Mouse (Mus musculus) cerebellum, postnatal 14 days (tissue): ENCODE measurements around the gene Kdelr1.
"Not testable (repeated sequence)": the region's sequence is repeated elsewhere in the genome, so short reads cannot be mapped to it uniquely, and the experiment has no call there.

Experiments
- DNase-seq, 2 experiments: peaks; one replicate each; pipeline ENCODE4 v3.0.0; 2021; ENCODE audit warnings: mixed read lengths in 2 of 2

The Kdelr1 gene

DNA sequence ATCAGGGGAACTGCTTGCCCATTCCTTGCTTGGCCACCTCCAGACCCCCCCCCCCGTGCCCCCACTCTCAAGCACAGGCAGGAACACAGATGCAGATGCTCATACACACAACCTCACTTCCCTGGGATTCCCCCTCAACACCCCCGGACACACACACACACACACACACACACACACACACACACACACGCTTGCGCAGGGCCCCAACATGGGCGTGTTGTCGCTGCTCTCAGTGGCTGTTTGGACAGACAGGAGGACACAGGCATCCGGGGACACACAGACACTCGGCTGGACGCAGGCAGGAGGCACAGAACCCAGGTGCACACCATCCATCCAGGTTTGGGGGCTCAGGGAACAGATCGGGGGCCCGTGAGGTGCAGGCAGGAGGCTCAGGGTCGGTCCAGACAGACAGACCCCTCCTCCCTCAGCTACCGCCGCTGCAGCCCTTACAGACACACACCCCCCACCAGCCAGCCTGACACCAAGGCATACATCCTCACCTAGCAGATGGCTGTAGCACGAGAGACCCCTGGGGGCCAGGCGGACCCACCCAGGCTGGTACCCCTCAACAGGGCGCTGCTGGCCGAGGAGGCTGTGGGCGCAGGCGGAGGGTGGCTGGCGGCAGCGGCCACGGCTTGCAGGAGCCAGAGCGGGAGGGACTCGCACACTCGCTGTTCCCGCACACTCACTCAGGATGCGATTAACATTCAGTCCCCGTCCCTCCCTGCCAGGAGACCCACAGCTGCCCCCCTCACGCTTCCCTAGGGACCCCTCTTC lies 2.1 kb upstream of the Kdelr1 start:
- DNase-seq = peak; percentile 37 to 46

DNA sequence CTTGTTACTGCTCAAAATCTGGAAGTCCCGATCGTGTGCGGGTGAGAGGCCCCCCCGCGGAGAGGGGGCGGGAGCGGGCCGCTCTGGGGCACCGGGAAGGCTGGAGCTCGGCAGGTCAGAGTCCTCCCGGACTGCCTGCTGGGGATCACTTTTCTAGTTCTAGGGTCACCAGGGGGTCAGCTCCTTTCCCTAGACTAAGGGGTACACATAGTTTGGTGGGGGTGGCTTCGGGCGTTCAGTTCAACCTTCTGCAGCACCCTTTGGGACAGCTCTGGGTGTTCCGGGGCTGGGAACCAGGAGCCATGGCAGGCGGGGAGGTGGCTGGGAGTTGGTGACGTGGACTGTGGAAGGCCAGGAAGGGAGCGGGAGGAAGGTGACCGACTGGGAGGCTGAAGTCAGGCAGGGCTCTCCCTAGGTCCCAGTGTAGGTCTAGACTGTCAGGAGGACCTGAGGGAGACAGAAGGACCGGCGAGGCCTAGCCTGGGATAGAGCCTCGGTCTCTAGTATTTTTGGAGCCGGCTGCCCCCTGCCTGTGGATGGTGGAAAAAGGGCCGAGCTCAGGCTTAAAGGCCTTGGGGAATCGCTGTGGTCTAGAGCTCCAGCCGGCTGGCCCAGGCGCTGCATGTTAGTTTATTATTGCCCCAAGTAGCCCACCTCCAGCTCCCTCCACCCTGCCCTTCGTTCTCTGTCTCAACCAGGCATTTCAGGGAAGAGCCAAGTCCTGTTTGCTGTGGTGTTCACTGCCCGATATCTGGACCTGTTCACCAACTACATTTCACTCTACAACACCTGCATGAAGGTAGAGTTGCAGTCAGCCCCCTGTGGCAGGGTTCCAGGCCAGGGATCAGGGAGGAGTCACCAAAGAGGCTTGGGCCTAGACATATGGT lies 732 bp downstream of the Kdelr1 start:
- peak; percentile 69 to 72 for DNase-seq

DNA sequence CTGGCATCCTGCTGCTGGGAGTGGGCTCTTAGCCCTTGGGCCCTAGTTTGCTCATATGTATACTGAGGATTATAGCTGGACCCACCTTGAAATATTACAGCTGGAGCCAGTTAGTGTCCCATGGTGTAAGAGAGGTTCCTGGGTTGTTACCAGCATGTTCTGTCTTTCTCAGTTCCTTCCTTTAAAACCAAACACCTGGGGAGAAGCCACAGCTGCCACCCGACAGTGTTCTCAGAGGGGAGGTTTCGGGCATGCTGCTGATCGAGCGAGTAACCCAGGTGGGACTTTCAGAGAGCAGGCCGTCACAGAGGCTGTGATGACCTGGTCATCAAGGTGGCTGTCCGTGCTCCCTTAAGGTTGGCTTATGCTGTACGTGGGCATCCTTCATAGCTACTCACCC lies 4.3 kb downstream of the Kdelr1 start:
- DNase-seq = no peak

GRCm38 (mm10) chr7:45878278-45878677 lies 5.7 kb downstream of the Kdelr1 start, which contains the start of gene Grin2d:
Grin2d (minus strand) TSS chr7:45878378.
- not testable (repeated sequence) for DNase-seq

GRCm38 (mm10) chr7:45880531-45880930 lies 8.0 kb downstream of the Kdelr1 start:
- no peak for DNase-seq

GRCm38 (mm10) chr7:45881011-45881410 lies 8.4 kb downstream of the Kdelr1 start:
- no peak for DNase-seq

DNA sequence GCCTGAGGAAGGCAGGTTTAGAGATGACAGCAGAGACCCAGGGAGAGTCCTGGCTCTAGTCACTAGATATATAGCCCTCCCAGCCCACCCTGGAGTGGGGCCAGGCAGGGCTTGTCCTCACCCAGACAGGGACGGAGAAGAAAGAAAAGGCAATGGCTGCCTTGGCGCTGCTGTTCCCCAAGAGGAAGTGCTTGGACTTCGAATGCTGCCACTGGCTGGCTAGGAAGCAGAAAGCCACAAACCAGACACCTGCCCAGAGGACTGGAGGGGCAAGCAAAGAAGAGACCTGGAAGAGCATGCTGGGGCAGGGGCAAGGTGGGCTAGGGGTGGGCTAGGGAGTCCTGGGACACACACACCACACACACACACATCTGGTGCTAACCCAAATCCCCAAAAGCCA lies 14.7 kb downstream of the Kdelr1 start:
- DNase-seq = peak in 1 of 2 experiments; percentile 25

DNA sequence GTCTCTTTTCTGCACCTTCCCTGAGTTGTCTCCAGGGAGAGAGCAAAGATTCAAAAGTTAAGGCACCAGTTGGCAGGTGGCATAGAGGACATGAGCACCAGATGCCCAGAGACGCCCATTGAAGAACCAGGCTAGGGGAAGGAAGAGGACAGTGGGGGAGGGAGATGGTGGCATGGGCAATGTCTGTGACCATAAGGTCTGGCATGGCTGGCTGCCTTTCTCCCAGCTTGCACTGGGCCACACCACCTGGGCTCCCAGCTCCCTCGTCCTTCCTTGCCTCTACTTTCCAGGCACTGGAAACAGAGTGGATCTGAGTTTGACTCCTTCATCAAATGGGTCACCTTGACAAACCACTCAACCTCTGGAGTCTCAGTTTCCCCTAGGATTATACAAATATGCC lies 20.1 kb downstream of the Kdelr1 start:
- peak in 1 of 2 experiments; percentile 56 for DNase-seq

DNA sequence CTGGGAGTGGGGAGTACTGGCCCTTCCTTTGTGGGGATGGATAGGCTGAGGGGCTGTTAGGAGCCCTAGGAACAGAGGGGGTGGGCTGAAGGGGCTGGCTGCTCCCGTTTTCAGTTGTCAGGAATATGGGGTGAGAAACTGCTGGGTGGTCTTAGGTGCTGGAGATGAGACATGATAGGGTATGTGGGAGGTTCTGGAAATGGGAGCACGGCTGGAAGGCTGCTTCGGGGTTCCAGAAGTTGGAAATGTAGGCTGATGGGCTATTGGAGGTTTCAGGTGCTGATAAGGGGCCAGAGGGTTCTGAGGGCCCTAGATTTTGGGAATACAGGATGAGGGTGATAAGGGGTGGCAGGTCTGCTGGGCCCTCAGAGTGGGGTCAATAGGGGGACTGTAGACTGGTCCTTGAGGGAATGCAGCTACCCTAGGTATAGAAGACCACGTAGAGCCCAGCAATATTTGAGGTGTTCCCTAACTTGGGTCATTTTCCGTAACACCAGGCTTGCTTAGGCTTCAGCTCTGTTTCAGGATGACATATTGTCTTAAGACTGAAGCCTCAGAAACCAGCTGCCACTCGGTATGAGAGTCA lies 23.5 kb downstream of the Kdelr1 start:
- no peak for DNase-seq

GRCm38 (mm10) chr7:45896517-45897257 lies 24.1 kb downstream of the Kdelr1 start, which contains the start of the genes Syngr4 and Tmem143:
Syngr4 (minus strand) TSS chr7:45896714.
Tmem143 (plus strand) TSS chr7:45896941.
- DNase-seq = peak; percentile 98

GRCm38 (mm10) chr7:45897258-45897757 lies 24.7 kb downstream of the Kdelr1 start:
- DNase-seq = peak; percentile 68 to 69

DNA sequence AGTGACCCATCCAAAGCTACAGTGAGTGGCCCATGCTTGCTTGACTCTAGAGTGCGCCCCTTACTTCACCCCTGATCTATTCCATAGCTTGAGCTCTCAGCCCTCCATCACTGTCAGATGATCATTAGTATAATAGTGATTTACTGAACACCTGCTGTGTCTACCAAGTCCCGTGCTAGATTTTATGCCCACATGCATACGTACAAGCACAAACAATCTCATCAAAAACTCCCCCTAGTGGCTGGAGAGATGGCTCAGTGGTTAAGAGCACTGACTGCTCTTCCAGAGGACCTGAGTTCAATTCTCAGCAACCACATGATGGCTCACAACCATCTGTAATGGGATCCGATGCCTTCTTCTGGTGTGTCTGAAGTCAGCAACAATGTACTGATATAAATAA lies 25.6 kb downstream of the Kdelr1 start:
- not testable (repeated sequence) for DNase-seq

DNA sequence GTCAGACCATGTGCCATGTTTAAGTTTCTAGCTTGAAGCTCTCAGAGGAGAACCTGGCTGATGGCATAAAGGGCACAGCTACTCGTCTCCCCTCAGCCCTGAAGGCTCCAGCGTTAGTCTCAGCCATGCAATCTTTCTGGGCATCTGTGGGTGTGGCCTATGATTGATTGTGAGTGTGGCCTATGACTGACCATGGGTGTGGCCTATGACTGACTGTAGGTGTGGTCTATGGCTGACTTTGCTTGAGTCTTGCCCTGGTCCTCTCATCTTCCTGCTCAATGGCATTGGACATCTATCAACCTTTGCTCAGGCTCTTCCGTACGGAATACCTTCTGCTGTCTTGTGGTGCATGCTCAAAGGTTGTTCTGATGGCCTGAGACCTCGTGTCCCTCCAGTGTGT lies 29.0 kb downstream of the Kdelr1 start:
- peak in 1 of 2 experiments; percentile 48 for DNase-seq

DNA sequence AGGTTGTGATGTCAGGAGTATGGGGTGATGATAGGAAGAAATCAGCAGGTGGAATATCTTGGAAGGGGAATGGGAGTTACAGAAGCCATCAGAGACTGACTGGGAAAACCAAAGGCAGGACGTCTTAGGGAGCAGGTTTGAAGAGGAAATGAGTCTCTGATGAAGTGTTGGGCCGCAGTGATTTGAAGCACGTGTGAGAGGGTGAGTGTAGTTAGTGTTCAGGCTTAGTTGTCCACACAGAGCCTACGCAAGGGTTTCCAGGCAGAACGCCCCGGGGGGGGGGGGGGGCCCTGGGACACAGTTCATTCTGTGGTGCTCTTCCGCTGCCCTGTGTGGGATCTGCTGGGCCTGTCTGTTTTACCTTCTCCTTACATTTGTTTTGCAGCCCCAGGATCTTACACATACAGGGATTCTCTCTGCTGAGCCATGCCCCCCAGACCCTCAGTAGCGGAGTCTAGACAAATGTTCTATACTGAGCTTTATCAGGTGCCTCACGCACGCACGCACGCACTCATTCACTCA lies 30.0 kb downstream of the Kdelr1 start:
- no peak for DNase-seq

GRCm38 (mm10) chr7:45906622-45907021 lies 34.0 kb downstream of the Kdelr1 start:
- no peak for DNase-seq

DNA sequence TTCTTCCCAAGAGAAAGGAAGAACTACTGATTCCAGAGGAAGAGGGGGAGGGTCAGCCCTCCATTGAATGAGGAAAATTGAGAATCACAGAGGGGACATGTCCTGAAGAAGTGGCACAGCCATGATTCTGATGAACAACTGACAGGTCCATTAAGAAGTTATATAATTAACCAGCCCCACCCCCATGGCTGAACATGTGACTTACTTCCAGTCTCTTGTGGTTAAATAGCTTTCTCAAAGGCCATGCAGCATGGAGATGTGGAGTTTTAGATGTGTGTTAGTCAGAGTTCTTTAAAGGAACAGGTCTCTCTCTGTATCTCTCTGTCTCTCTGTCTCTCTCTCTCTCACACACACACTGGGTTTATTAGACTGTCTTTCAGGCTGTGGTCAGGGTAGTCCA lies 35.8 kb downstream of the Kdelr1 start:
- no peak for DNase-seq

GRCm38 (mm10) chr7:45909145-45909544 lies 36.6 kb downstream of the Kdelr1 start:
- no peak for DNase-seq

GRCm38 (mm10) chr7:45914067-45914466 lies 41.5 kb downstream of the Kdelr1 start:
- DNase-seq = no peak

- DNase-seq = no peak
These were observed 42.4 kb downstream of the Kdelr1 start for GRCm38 (mm10) chr7:45915011-45915410.

DNA sequence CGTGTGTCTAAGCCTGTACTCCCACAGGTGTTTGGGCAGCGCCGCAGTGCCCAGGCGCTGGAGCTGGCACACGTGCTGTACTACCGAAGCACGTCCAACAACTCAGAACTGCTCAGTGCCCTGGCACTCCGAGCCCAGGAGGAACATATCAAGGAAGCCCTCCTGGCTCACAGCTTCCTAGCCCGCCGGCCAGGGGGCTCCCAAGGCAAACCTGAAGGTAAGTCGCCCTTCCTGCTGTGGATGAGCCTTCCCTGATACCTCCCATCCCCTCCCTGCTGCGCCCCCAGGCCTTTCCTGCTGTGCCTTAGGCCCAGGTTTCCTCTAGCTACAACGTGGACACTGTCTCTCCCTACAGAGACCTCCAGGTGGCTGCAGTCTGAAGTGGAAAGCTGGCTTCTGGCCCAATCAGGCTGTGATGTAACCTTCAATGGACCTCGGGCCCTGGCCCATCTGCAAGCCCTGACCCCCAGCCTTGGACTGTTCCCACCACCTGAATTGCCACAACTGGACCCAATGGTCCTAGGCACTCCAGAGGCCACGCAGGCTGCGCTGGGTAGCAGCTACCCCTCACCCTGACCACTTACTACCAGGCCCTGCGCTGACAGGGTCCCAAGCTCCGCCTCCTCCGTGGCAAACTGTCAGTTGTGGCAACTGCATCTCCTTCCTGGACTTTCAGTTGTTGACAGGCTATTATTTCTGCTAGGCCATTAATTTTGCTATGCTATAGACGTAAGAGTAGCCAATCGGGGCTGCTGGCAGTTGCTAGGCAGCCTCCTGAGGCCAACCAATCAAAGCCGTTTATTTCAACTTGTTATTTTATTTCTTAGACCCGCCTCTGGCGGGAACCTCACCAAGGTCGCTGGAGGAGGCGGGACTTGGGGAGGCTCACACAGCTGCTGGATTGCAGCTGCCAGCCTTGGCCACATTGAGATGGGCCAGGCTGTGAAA lies 43.8 kb downstream of the Kdelr1 start:
- peak; percentile 31 to 57 for DNase-seq
